In the genomic region with DNA sequence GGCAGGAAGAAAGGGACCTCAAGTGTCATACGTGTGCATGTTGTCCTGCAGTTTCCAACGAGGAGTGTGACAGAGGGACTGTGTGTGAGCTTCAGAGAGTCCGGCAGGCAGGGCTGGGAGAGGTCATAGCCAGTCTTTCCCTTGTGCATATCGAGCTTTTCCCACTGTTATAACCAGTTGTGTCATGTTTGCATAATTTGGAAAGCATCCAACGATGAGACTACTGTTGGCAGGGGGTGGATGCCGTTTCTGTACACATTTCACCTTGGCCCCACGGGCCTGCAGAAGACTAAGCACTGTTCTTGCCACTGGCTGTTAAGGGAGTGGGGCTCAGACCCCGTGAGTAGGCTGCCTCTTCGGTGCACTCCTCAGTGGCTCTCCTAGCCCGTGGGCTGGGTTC, we compare ENCODE assay signal across 21 mouse cellular contexts.
DNase-seq lines count a peak whose midpoint lies in the region; ATAC-seq and TF ChIP-seq lines count a peak whose summit lies in the region.
"Had no signal": no experiment of that assay in that cellular context is flagged by ENCODE, and none has a peak within 500 bp of the region (broad histone marks: within the 10 kb centered on the region; RNA-seq: fewer than 3 reads in every experiment).

No protein-coding gene starts in this region.

- WGBS in liver, embryonic 16.5 days (ENCODE audit: insufficient replicate concordance): 62% methylated on average over 10 of the region's 10 CpGs
- WGBS in liver, embryonic 12.5 days (ENCODE audit: insufficient replicate concordance): 63% methylated on average over 10 of the region's 10 CpGs
- 49% methylated on average over 10 of the region's 10 CpGs for WGBS in stomach, embryonic 16.5 days
- 44% methylated on average over 10 of the region's 10 CpGs for WGBS in stomach, postnatal 0 days
- WGBS in intestine, postnatal 0 days: 59% methylated on average over 10 of the region's 10 CpGs

- no peak for TF ChIP-seq EP300 in stomach, postnatal 0 days (optimal IDR thresholded peaks at IDR 0.05)

- ATAC-seq in liver, embryonic 16.5 days (ENCODE audit: low read depth): peak; percentile 41; the same call in 1 of the 2 replicates
- no peak for ATAC-seq in liver, embryonic 12.5 days
- ATAC-seq in stomach, embryonic 16.5 days (ENCODE audit: insufficient read depth, low FRiP score): 0 out of 2 replicates have a peak, but pooled peaks have one; percentile 31
- no peak for ATAC-seq in stomach, postnatal 0 days (ENCODE audit: low FRiP score, low TSS enrichment)
- ATAC-seq in intestine, postnatal 0 days: no peak
- ATAC-seq: activated CD4-positive, CD25-positive, alpha-beta regulatory T cell, adult 4 months had no signal

- no peak overlapping the region for H3K9ac ChIP-seq in liver, embryonic 16.5 days (ENCODE audit: low read depth, low read length)
- no peak overlapping the region for H3K9ac ChIP-seq in liver, embryonic 12.5 days
- no peak overlapping the region for H3K9ac ChIP-seq in stomach, embryonic 16.5 days (ENCODE audit: low read length)
- no peak overlapping the region for H3K9ac ChIP-seq in stomach, postnatal 0 days (ENCODE audit: low read length)
- H3K9ac ChIP-seq in intestine, postnatal 0 days (ENCODE audit: low read depth, low read length): no peak overlapping the region

- TF ChIP-seq CTCF in stomach, postnatal 0 days (IDR thresholded peaks at IDR 0.05; ENCODE audit: low read depth): no peak
- no peak for TF ChIP-seq CTCF in intestine, postnatal 0 days (IDR thresholded peaks at IDR 0.05; ENCODE audit: low read depth)

- no peak overlapping the region for H3K27ac ChIP-seq in liver, embryonic 16.5 days (ENCODE audit: low read length)
- no peak overlapping the region for H3K27ac ChIP-seq in liver, embryonic 12.5 days
- no peak overlapping the region for H3K27ac ChIP-seq in stomach, embryonic 16.5 days (ENCODE audit: low read length)
- H3K27ac ChIP-seq in stomach, postnatal 0 days (replicated peaks): no peak overlapping the region
- no peak overlapping the region for H3K27ac ChIP-seq in intestine, postnatal 0 days (ENCODE audit: low read depth, low read length)
- H3K27ac ChIP-seq: forebrain, embryonic 10.5 days; hindbrain, embryonic 10.5 days; layer of hippocampus, adult 2 months had no signal

- H3K4me2 ChIP-seq in liver, embryonic 16.5 days (ENCODE audit: low read depth, low read length): no peak overlapping the region
- no peak overlapping the region for H3K4me2 ChIP-seq in liver, embryonic 12.5 days
- no peak overlapping the region for H3K4me2 ChIP-seq in stomach, embryonic 16.5 days (ENCODE audit: low read depth, low read length)
- no peak overlapping the region for H3K4me2 ChIP-seq in stomach, postnatal 0 days (replicated peaks; ENCODE audit: low read depth)
- no peak overlapping the region for H3K4me2 ChIP-seq in intestine, postnatal 0 days (replicated peaks; ENCODE audit: low read depth)
- H3K4me2 ChIP-seq: midbrain, embryonic 11.5 days had no signal

- no peak overlapping the region for H3K4me3 ChIP-seq in liver, embryonic 16.5 days (ENCODE audit: low read depth, low read length)
- no peak overlapping the region for H3K4me3 ChIP-seq in liver, embryonic 12.5 days
- no peak overlapping the region for H3K4me3 ChIP-seq in stomach, embryonic 16.5 days (replicated peaks; ENCODE audit: low read length)
- no peak overlapping the region for H3K4me3 ChIP-seq in stomach, postnatal 0 days (ENCODE audit: low read depth, low read length)
- H3K4me3 ChIP-seq in intestine, postnatal 0 days (ENCODE audit: low read depth, low read length): no peak overlapping the region
- H3K4me3 ChIP-seq: forebrain, embryonic 10.5 days; hindbrain, embryonic 10.5 days; layer of hippocampus, adult 2 months had no signal

- no peaks in the 10 kb centered on the region for H3K27me3 ChIP-seq in liver, embryonic 16.5 days (ENCODE audit: control insufficient read depth, insufficient read depth, low read depth, low read length)
- peaks cover 15% of the 10 kb centered on the region for H3K27me3 ChIP-seq in liver, embryonic 12.5 days (replicated peaks)
- no peaks in the 10 kb centered on the region for H3K27me3 ChIP-seq in stomach, embryonic 16.5 days (ENCODE audit: control insufficient read depth, insufficient read depth, low read length)
- no peaks in the 10 kb centered on the region for H3K27me3 ChIP-seq in stomach, postnatal 0 days (ENCODE audit: control insufficient read depth, insufficient read depth, low read length)
- H3K27me3 ChIP-seq in intestine, postnatal 0 days (replicated peaks; ENCODE audit: control insufficient read depth, insufficient read depth, low read length): no peaks in the 10 kb centered on the region

- 0 out of 2 replicates have a peak, but pooled peaks cover 2% of the 10 kb centered on the region for H3K9me3 ChIP-seq in liver, embryonic 16.5 days (replicated peaks; ENCODE audit: control insufficient read depth, low read length)
- H3K9me3 ChIP-seq in liver, embryonic 12.5 days (replicated peaks): no peaks in the 10 kb centered on the region
- peaks cover 4% of the 10 kb centered on the region; the same call in 1 of the 2 replicates for H3K9me3 ChIP-seq in stomach, embryonic 16.5 days (replicated peaks; ENCODE audit: control insufficient read depth, low read length)
- H3K9me3 ChIP-seq in stomach, postnatal 0 days (ENCODE audit: control insufficient read depth, low read length): no peaks in the 10 kb centered on the region
- no peaks in the 10 kb centered on the region for H3K9me3 ChIP-seq in intestine, postnatal 0 days (ENCODE audit: control insufficient read depth)

- DNase-seq in adrenal gland, adult (ENCODE audit: inconsistent age in 2 of 2, low spot score in 1 of 2): peak; percentile 65 to 85
- DNase-seq in adrenal gland, adult 18-20 months (ENCODE audit: low spot score in 2 of 2): no peak
- DNase-seq in stomach, postnatal 0 days (ENCODE audit: low spot score): no peak
- no peak for DNase-seq in embryo, embryonic 10.5 days (ENCODE audit: low spot score)
- DNase-seq: cerebellum, adult 11-12 months; cerebellum, postnatal 14 days; embryo, embryonic 11 days; kidney, adult 8-10 months; kidney, postnatal 14 days; layer of hippocampus, postnatal 36 days; retina, postnatal 1 day; thymus, postnatal 36 days had no signal

- no peaks in the 10 kb centered on the region for H3K4me1 ChIP-seq in liver, embryonic 16.5 days (ENCODE audit: control insufficient read depth, low read depth, low read length)
- H3K4me1 ChIP-seq in liver, embryonic 12.5 days: no peaks in the 10 kb centered on the region; the same call in 1 of the 2 replicates
- H3K4me1 ChIP-seq in stomach, embryonic 16.5 days (ENCODE audit: control insufficient read depth, insufficient read depth, low read length): no peaks in the 10 kb centered on the region
- no peaks in the 10 kb centered on the region for H3K4me1 ChIP-seq in stomach, postnatal 0 days (replicated peaks; ENCODE audit: control insufficient read depth, insufficient read depth)
- no peaks in the 10 kb centered on the region; the same call in 1 of the 2 replicates for H3K4me1 ChIP-seq in intestine, postnatal 0 days (replicated peaks; ENCODE audit: control insufficient read depth, insufficient read depth, low read length)

- H3K36me3 ChIP-seq in liver, embryonic 16.5 days (ENCODE audit: control insufficient read depth, insufficient read depth): no peaks in the 10 kb centered on the region
- no peaks in the 10 kb centered on the region for H3K36me3 ChIP-seq in liver, embryonic 12.5 days
- no peaks in the 10 kb centered on the region for H3K36me3 ChIP-seq in stomach, embryonic 16.5 days (ENCODE audit: control insufficient read depth, insufficient read depth, low read length)
- H3K36me3 ChIP-seq in stomach, postnatal 0 days (ENCODE audit: control insufficient read depth, insufficient read depth, low read length): no peaks in the 10 kb centered on the region
- H3K36me3 ChIP-seq in intestine, postnatal 0 days (ENCODE audit: control insufficient read depth, insufficient read depth): no peaks in the 10 kb centered on the region
- H3K36me3 ChIP-seq: forebrain, embryonic 10.5 days; hindbrain, embryonic 10.5 days had no signal

Comparison
In these comparisons a context has a peak if more than half of its experiments do, and no peak if none do; other contexts are left out.
1. DNase-seq: peak in adrenal gland, adult (2 of 2); none in adrenal gland, adult 18-20 months (0 of 2), stomach, postnatal 0 days (single experiment) and embryo, embryonic 10.5 days (single experiment).
2. ATAC-seq: peak in liver, embryonic 16.5 days (single experiment) and stomach, embryonic 16.5 days (single experiment); none in liver, embryonic 12.5 days (single experiment), stomach, postnatal 0 days (single experiment) and intestine, postnatal 0 days (single experiment).